Mouse (Mus musculus) B cell, adult 2 months (primary cell): Measurements from ENCODE around the gene Ctps2.
A peak's percentile ranks its signal among the peaks of the same experiment; 100 is the strongest.
"Not testable (repeated sequence)": the region's sequence is repeated elsewhere in the genome, so short reads cannot be mapped to it uniquely, and the experiment has no call there.

Source experiments
- DNase-seq, 2 experiments: peaks; one replicate each; pipeline ENCODE4 v3.0.0; 2022

Gene Ctps2

DNA sequence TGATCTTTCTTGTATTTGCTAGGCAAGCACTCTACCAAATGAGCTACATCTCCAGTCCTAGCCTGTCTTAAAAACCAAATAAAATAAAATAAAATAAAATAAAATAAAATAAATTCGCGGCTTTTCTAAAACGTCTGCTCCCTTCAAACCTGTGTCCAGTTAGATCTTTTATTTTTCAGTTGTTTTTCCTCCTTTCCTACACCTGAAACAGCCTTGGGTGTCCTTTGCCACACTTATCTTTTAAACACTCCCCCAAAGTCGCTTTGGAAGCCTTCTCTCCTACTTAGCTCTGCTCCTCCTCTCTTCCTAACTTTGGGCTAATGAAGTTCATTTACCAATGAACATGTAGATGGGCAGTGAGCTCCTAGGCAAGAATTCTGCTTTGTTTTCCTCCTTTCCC, at the start of gene Ctps2:
Gene Ctps2, plus strand, starts transcription at position 301 of the 400 bp plus-strand sequence.
- DNase-seq = no peak

DNA sequence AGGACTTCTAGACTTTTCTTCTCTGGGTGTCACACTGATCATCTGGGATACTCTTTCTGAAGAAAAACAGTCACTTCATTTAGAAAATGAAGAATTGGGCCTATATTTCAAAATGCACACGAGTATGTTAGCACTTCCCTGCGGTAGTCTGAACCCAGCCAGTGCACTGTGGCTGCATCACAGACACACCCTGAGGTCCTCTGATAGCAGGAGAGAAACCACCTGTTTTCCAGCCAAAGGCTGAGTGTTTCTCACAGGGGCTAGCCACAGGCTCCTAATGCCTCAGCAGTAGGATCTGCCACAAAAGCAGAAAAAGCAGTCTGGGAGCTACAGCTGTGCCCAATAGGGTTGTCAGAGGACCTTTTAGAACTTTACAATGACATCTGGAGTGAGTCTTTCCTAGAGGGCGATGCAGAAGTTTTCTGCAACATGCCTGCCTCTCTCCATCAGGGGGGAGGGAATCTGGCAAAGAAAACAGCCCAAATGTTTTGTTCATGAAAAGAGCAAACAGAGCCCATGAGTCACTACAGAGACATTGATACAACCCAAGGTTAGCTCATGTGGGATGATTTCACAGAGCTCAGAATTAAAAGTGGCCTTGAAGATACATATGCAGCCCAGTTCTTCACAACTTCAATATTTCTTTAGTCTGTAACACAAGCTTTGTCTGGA, 32.6 kb upstream of the Ctps2 start:
- DNase-seq = no peak

DNA sequence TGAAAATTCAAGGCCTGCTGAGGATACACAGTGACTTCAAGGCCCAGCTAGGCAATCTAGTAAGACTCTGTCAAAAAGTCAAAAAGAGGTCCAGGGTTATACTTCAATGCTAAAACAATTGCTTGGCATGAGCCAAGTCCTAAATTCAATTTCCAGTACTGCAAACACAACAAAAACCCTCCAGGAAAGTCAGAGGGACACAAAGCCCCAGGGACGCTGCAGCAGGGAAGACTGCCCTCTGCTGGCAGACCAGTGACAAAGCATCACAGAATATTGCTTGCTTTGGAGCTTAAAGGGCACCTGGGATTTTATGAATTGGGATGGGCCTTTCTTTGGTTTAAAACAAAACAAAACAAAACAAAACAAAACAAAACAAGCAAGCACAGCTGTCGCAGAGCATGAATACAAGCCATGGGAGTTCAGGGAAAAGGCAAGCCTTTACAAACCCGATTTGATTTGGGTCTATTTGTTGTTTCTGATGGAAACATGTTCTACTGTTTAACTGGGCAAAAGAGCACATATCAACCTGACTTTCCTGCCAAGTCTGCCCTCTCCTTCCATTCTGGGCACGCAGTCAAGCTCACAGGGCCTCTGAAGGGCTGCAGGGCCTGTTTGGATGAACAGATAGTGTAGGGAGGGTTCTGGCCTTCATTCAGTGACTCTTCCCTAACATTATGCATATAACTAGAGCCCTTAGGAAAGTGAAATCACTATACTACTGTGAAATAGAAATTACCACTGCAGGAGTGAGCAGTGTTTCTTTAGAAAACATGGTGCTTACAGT, 29.1 kb upstream of the Ctps2 start:
- DNase-seq = peak; percentile 42 to 54

DNA sequence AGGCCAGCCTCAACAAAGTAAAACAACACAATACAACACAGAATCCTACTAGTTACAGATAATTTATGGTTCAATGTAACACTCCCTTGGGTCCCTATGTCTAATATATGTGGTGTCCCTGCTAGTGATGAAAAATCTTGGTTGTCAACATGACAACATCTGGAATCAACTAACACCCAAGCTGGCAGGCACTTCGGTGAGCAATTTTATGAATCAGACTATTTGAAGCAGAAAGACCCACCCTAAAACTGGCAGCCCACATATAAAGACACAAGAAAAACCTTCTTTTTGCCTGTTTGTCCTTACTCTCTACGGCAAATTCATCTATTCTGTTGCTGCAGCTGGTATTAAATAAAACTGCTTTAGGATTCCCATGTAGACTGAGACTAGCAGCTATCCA, 27.3 kb upstream of the Ctps2 start:
- DNase-seq = no peak

DNA sequence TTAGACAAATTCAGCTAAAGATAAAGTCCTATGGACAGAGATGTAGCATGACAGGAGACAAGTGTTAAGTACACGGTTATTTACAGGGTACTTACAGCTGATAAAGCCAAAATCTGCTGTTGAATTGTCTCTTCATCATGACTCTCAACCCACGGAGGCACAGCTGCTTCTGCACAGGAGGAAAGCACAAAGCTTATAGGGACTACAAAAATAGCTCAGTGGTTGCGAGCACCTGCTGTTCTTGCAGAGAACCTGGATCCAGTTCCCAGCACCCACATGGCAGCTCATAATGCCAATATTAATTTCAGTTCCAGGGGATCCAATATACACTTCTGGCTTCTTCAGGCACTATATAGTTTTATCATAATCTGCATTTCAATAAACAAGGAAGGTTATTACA, 22.8 kb upstream of the Ctps2 start:
- DNase-seq = no peak

DNA sequence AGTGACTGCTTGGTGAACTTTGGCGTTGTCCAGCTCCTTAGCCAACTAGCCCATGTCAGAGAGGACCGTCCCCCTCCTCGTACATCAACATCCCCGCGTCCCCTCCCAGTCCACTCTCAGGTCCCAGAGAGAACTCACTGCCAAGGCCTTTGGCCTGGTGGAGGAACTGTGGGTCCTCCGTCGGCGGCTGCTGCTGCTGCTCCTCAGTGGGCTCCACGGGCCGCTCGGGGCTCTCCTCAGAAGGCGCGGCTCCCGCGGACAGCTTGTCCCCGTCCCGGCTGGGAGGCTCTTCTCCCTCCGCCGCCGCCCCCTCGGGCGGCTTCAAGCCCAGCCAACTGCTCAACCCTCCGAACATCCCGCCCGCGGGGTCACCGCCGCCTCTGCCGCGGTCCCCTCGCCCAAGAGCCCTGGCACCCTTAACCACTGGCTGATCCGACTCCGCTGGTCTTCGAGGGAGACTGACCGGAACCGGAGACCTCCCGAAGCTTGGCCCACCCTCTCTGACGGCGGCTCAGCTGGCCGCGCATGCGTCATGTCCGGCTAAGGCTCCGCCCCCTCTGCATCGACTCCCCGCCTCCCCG, 13.0 kb upstream of the Ctps2 start, which contains the start of gene Syap1:
Gene Syap1, minus strand, starts transcription at position 517 of the 581 bp plus-strand sequence.
- peak; percentile 84 to 87 for DNase-seq

DNA sequence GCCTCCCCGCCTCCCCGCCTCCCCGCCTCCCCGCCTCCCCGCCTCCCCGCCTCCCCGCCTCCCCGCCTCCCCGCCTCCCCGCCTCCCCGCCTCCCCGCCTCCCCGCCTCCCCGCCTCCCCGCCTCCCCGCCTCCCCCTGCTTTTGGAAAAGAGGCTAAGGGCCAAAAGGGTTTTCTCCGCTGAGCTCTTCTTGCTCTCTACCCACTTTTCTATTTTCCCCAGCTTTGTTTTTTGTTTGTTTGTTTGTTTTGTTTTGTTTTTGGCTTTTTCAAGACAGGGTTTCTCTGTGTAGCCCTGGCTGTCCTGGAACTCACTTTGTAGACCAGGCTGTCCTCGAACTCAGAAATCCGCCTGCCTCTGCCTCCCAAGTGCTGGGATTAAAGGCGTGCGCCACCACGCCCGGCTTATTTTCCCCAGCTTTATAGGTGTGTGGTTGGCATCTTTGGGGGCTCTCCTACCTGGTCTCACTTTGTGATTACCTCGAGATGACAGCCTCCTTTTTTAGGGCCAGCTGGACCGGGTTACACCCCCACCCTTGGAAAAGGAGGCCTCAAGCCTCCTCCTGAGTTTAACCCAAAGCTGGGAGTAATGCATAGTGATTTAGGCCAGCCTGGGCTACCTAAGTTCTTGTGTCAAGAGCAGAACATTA, 12.3 kb upstream of the Ctps2 start:
- not testable (repeated sequence) for DNase-seq

DNA sequence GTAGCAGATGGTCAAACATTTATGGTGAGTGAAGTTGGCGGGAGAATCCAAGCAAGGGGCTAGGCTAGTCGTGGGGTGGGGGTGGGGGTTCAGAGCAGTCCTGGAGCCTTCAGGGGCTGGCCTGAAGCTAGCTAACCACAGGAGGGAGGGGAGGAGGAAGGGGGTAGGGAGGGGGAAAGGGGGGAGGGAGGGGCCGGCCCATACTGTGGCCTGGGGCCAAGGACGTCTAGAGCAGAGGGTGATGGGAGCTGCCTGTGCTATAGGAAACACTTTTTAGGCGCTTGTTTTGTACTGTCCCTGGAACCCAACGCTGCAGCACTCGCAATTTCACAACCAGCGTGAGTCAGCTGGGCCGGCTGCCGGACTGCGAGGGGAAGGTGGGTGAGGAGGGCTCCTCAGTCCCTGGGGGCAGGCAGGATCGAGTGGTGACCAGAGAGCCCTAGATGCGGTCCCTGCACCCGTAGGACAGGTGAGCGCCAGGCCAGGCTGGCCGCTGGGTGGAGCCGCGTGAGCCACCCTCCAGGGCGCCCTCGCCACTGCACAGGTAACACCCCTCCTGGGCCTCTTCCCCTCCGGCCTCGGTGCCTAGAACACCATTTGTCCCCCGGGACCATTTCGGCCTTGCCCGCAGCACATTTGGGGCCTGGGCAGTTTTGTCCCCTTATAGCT, 467 bp downstream of the Ctps2 start:
- peak; percentile 66 to 70 for DNase-seq

DNA sequence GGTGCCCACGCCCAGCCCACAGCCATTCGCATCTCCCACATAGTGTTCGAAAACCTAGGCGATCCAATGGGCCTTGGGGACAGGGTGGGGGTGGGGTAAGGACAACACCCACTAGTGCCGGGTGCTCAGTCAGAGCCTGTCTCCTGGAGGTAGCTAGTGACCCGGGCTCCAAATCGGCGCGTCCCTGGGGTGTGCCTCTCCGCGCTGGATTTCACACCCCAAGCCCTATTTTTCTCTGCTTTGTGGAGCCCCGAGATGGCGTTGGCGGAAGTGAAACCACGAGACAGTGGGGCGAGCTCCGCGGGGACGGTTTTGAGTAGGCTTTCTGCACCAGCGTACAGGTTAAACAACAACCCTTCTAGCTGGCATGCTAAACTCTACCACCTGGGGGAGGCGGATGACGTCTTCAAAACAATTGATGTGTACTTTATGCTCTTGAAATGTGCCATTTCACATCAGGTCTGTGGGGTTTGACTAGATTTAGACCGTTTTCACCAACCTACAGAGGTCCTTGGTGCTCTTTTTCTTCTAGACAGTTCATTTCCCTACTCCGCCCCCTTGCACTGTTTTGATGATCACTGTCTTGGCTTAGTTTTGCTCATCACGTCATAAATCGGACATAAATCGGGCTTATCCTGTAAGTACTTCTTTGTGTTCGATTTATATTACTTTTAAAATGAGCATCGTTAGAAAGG, 1.1 kb downstream of the Ctps2 start:
- DNase-seq = peak; percentile 83 to 88

DNA sequence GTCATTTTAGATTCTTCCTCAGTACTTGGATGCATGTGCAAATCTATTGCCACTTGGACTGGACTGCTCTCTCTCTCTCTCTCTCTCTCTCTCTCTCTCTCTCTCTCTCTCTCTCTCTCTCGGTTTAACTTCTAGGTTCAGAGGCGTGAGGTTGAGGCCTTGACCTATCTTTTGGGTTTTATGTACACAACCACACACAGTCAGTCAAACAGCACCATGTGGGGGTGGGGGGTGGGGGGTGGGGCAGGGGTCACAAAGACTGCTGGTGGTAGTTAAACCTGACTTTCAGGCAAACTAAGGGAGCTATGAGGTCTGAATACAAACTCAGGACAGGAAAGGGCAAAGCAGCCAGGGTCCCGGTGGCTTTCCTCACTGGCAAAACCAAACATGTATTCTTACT, 6.5 kb downstream of the Ctps2 start:
- DNase-seq = no peak

DNA sequence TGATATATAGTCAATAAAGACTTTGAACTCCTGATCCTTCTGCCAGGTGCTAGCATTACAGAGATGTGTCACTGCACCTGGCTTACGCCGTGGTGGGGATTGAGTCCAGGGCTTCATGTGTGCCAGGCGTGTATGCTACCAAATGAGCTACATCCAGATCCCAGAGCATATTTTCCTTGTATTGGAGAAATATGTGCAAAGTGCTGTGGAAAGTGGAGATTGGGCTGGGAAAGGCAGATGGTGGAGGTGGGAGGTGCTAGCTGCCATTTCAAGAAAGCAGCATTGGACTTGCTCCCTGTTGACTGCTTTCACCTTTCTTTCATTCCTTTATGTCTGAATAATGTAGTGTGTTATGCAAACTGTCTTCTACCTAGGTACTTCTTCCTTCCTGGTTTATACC, 12.6 kb downstream of the Ctps2 start:
- no peak for DNase-seq

DNA sequence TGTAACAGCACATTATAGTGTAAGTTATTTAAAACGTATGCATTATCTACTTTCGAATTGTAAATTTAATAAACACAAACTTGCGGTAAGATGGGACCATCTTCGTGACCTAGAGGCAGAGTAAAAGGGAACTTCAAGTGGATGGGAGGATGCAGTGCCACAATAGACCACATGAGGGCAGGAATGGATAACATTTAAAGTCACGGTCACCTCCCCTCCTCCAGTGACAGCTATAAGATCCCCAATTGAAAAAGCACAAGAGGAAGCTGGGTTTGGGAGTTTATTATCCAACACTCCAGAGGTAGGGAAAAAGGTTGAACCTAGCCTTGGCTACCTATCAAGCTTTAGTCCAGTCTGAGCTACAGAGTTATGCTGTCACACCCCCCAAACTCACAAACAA, 14.7 kb downstream of the Ctps2 start:
- peak; percentile 59 to 71 for DNase-seq

DNA sequence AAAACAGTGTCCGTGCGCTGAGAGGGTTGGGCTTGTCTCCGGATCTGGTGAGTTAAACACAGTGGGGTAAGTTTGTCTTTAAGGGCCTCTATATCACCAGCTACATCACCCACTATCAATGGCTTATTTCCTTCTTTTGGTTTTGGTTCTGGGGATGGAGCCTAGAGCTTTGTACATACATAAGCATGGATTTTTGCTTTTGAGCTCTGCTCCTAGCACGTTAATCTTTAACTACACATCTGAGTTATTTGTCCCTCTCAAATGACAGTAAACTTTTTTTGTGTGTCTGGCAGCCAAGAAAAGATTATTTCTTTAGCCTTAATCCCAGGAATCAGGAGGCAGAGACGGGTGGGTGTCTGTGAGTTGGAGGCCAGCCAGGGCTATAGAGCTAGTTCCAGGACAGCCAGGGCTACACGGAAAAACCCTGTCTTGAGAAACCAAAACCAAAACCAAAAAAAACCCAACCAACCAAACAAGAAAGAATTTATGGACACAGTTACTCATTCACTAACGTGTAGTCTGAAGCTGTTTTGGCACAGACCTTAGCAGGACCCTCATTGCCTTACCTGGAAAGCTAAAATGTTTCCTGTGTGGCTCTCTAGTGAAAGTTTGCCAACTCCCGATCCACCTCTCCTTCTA, 20.6 kb downstream of the Ctps2 start:
- DNase-seq = no peak

DNA sequence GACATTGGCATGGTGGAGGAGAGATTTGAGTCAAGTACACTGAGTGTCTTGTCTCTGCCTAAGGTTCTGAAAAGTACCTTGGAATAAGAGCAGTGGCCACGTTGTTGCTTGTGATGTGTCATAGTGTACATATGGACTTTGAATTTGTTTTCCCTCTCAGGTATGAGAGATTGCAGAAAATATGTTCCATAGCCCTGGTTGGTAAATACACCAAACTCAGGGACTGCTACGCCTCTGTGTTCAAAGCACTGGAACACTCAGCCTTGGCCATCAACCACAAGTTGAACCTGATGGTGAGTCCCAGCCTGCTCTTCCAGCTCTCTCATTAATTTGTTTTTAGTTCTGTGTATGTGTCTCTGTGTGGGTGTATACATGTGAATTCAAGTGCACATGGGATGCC, 30.4 kb downstream of the Ctps2 start:
- no peak for DNase-seq

DNA sequence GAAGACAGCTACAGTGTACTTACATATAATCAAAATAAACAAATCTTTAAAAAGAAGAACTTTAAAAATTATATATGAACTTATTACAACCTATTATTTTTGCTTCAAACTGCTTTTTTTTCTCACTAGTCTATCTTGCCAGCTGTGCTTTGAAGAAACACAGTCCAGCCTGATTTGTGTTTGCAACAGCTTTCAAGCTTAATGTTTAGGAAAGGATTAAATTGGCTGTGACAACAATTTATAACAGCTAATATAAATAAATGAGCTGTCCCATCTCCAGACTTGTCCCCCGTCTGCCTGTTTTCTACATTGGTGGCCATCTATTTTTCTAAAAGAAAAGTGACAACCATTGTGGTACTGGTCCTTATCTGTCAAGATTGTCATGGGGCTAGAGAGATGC, 41.0 kb downstream of the Ctps2 start:
- DNase-seq = no peak

DNA sequence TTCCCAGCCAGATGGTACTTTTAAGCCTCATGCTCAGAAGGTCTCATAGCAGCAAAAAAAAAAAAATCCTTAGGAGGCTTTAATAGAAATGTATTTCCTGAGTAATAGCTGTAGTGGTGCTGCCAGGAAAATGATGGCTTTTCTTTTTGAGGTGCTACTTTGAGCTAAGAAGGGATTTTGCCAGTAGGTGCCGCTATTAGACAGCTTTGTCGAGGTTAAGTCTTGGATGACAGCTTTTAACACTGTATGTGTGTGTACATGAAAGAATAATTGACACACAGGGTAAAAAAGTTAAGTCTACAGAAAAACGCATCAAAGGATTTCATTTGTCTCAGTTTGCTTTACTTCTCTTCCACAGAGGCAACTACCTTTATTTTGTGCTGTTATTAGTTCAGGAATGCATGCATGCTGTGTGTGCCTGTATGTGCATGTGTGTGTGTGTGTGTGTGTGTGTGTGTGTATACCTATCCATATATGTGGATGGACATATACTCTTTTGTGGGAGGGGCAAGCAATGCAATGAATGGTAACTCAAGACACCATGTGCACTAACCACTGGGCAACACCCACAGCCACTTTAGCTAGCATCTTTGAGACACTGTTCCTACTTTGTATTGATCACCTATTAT, 48.9 kb downstream of the Ctps2 start:
- peak; percentile 3 to 17 for DNase-seq

DNA sequence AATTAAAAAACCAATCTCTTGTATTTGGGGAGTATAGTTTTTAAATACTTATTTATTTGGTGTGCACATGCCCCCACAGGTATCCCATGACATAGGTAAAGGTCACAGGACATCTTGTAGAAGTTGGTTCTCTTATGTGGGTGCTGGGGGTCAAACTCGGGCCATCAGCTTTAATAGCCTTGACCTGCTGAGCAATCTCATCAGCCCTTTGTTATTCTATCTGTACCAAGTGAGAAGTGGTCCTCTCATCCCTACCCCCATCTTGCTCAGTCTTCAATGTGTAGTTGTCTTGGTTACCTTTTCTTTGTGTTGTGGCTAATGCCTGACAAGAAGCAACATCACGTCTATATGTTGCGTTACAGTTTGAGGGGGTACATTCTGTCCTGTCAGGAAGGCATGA, 56.9 kb downstream of the Ctps2 start:
- no peak for DNase-seq

DNA sequence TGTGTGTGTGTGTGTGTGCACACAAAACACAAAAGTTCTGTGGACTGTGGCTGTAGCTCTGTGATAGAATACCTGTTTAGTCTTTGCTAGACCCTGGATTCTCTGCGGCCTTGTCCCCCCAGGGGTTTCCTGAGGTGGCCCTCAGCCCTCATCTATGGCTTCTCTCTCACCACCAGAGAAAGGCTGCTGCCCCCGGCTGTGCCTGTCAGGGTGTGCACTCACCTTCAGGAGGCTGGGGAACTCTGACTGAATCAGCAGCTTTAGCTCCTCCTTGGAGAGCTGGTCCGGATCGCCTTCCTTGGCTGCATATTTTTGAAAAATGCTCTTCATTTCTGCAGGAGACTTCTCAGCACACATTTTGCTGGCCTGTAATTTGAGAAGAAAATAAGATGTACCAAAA, 62.8 kb downstream of the Ctps2 start:
- DNase-seq = no peak

DNA sequence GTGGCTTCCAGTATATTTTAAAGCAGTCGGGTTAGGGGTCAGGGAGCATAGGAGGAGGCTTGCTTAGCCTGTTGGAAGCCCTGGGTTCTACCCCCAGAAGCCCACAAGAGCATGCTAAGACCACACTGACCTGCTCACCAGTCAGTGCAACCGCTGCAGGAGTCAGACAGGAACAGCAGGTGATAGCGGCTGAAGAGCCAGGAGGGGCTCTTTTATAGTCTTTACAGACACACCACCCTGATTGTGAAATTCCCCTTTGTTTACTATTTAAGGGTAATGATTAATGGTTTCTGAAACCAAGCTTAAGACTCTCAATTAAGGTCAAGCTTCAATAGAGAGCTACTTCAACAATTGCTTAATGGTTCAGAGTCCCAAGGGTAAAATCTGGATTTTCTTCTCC, 63.3 kb downstream of the Ctps2 start, which contains the start of gene S100g:
Gene S100g, minus strand, starts transcription at position 217 of the 400 bp plus-strand sequence.
- DNase-seq = no peak

DNA sequence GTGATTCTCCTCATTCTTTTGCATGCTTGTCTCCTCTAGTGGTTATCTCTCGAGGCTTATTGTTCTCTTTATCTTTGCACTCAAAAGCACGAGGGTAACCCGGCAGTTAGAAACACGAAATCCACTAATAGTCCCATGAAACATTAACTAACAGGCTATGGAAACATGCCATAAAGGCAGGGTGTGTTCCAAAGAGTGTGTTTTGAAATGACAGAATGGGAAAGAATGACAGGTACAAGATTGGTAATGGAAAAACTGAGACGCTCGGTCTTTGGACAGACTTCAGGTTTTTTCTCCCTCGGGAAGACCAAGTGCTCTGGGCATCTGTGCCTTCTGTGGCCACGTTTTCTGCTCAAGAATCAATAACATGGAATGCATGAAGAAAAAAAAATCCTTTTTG, 66.4 kb downstream of the Ctps2 start:
- DNase-seq = no peak

DNA sequence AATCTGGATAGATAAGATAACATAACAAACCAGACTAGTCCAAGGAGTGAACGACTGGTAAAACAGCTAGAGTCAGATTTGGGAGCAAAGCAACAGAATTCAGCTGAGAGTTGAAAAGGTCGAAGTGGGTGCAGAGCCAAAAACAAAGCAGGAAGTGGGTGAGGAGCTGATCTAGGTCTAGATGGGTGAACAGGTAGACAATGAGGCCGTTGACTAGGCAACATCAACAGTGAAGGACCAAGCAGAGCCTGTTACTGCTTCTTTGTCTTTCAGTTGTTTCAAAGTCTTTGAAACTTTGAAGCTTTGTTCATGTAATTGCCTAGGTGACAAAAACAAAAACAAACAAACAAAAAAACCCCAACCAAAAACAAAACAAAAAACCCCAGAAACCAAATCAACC, 75.2 kb downstream of the Ctps2 start:
- DNase-seq = no peak
